Comparison of ENCODE assay signal across 8 mouse cellular contexts in the genomic region with DNA sequence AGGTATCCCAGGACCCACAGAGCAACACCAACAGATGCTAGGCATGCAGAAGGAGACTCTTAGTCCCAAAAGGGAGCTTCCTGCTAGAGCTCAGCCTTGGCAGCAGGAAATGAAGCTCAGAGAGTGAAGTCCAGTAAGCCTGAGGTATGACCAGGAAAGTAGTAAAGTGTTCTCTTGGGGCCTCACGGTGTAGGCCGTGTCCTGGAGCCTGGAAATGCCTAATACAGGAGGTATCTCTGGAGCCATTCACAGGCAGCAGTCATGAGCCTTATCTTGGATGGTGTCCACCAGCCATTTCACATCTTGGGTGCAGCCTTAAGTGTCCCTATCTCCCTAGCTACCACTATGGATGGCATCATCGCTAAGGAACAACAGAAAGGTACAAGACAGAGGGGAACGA. TPM values are rescaled to one million over a fixed set of nuclear protein-coding genes. Genes with fewer than 3 reads are reported as not detected.
DNase-seq lines count a peak whose midpoint lies in the region; ATAC-seq and TF ChIP-seq lines count a peak whose summit lies in the region.
"Not testable (repeated sequence)": the region's sequence is repeated elsewhere in the genome, so short reads cannot be mapped to it uniquely, and the experiment has no call there.

No protein-coding gene starts in this region.

- not testable (repeated sequence) for TF ChIP-seq POLR2A in thymus, adult 2 months (IDR thresholded peaks at IDR 0.05; ENCODE audit: control insufficient read depth, extremely low read depth, insufficient read depth, low read length, poor library complexity)

- WGBS in hindbrain, embryonic 13.5 days, result 92% methylated on average over 4 of the region's 4 CpGs
- 87% methylated on average over 4 of the region's 4 CpGs for WGBS in lung, embryonic 14.5 days
- WGBS in neural tube, embryonic 12.5 days, result 92% methylated on average over 4 of the region's 4 CpGs
- 95% methylated on average over 4 of the region's 4 CpGs for WGBS in thymus, adult 2 months

- TF ChIP-seq CTCF in G1E (IDR thresholded peaks at IDR 0.05; ENCODE audit: low read depth, low read length); lung, embryonic 14.5 days (IDR thresholded peaks at IDR 0.05; ENCODE audit: low read depth); thymus, adult 2 months (IDR thresholded peaks at IDR 0.05; ENCODE audit: borderline replicate concordance, control insufficient read depth, extremely low read depth, insufficient read depth, low read length, poor library complexity): not testable (repeated sequence)

- not testable (repeated sequence) for H3K4me1 ChIP-seq in G1E (ENCODE audit: insufficient read depth, low read depth, low read length); hindbrain, embryonic 13.5 days (replicated peaks); lung, embryonic 14.5 days (ENCODE audit: insufficient read depth); neural tube, embryonic 12.5 days; thymus, adult 2 months (replicated peaks; ENCODE audit: control insufficient read depth, insufficient read depth, low read length)

- peaks cover 11% of the 10 kb centered on the region for H3K36me3 ChIP-seq in G1E (replicated peaks)
- not testable (repeated sequence) for H3K36me3 ChIP-seq in hindbrain, embryonic 13.5 days; lung, embryonic 14.5 days (ENCODE audit: insufficient read depth); neural tube, embryonic 12.5 days; thymus, adult 2 months (ENCODE audit: control insufficient read depth, insufficient read depth, low read length)

- H3K4me3 ChIP-seq in G1E (ENCODE audit: low read depth, low read length); hindbrain, embryonic 13.5 days; lung, embryonic 14.5 days (ENCODE audit: low read depth, low read length); neural tube, embryonic 12.5 days; thymus, adult 2 months (ENCODE audit: control insufficient read depth, insufficient read depth, low read length): not testable (repeated sequence)

- H3K27me3 ChIP-seq in G1E (ENCODE audit: insufficient read depth, low read length); hindbrain, embryonic 13.5 days; lung, embryonic 14.5 days (ENCODE audit: insufficient read depth, low read length); neural tube, embryonic 12.5 days (replicated peaks); thymus, adult 2 months (ENCODE audit: control insufficient read depth, insufficient read depth, low read length): not testable (repeated sequence)

- DNase-seq in G1E (ENCODE audit: low spot score), result not testable (repeated sequence)
- peak; percentile 11 for DNase-seq in embryo, embryonic 10 days (ENCODE audit: low spot score)
- peak; percentile 36 to 65 for DNase-seq in gastrocnemius, postnatal 36 days
- peak; percentile 32 to 38 for DNase-seq in kidney, postnatal 36 days
- DNase-seq in lung, embryonic 14.5 days, result peak; percentile 38
- peak; percentile 46 for DNase-seq in thymus, adult 2 months

- H3K9ac ChIP-seq in hindbrain, embryonic 13.5 days; lung, embryonic 14.5 days; neural tube, embryonic 12.5 days: not testable (repeated sequence)

- not testable (repeated sequence) for H3K9me3 ChIP-seq in G1E (replicated peaks); lung, embryonic 14.5 days (ENCODE audit: low read depth, low read length)
- peaks cover 25% of the 10 kb centered on the region for H3K9me3 ChIP-seq in hindbrain, embryonic 13.5 days
- peaks cover 20% of the 10 kb centered on the region for H3K9me3 ChIP-seq in neural tube, embryonic 12.5 days

- ATAC-seq in G1E (ENCODE audit: extremely low read depth, insufficient number of reproducible peaks, low FRiP score, poor library complexity, severe bottlenecking), result peak; percentile 1; the same call in 1 of the 2 replicates
- ATAC-seq in hindbrain, embryonic 13.5 days (ENCODE audit: low FRiP score), result peak; percentile 14; the same call in 1 of the 2 replicates
- 0 out of 2 replicates have a peak, but pooled peaks have one; percentile 13 for ATAC-seq in lung, embryonic 14.5 days (ENCODE audit: insufficient read depth)
- peak; percentile 5; the same call in 1 of the 2 replicates for ATAC-seq in neural tube, embryonic 12.5 days (ENCODE audit: low FRiP score, low read depth)

- intact Hi-C loops in gastrocnemius, postnatal 36 days (cut with DNase I), result not testable (repeated sequence)

- H3K27ac ChIP-seq in hindbrain, embryonic 13.5 days; lung, embryonic 14.5 days (ENCODE audit: low read depth); neural tube, embryonic 12.5 days; thymus, adult 2 months (ENCODE audit: control insufficient read depth, insufficient read depth, low read length): not testable (repeated sequence)

- not testable (repeated sequence) for H3K4me2 ChIP-seq in hindbrain, embryonic 13.5 days; lung, embryonic 14.5 days; neural tube, embryonic 12.5 days (replicated peaks)

RNA-seq across cellular contexts. Expression of a gene that starts 56.0 kb away (rescaled TPM):
- total RNA-seq in G1E (2014; fragmentation: Nextera tagmentation) (100 and 111 TPM in 2 replicates), G1E (2017) (85.3 and 89.7 TPM in 2 replicates)
- 42.0 and 42.2 TPM in 2 replicates for polyA plus RNA-seq in G1E (2012)
- total RNA-seq in gastrocnemius, postnatal 36 days (2021), result 1 to 10 TPM; 9.3 to 9.9 TPM
- 13.5 and 16.2 TPM in 2 replicates for polyA plus RNA-seq in hindbrain, embryonic 13.5 days (2015; fragmentation: Nextera tagmentation; extraction: Ambion mirVana)
- polyA plus RNA-seq in lung, embryonic 14.5 days (2014; fragmentation: Nextera tagmentation; extraction: Ambion mirVana), result 10.7 and 10.8 TPM in 2 replicates
- polyA plus RNA-seq in neural tube, embryonic 12.5 days (2016; fragmentation: Nextera tagmentation; extraction: Ambion mirVana), result 14.3 and 15.6 TPM in 2 replicates
- 36.8 and 49.4 TPM in 2 replicates for polyA plus RNA-seq in thymus, adult 2 months (2012; rRNA removed)
